Mouse (Mus musculus) olfactory bulb, adult 2 months (tissue): ENCODE measurements around the gene Clps. TPM values are rescaled to one million over a fixed set of nuclear protein-coding genes. Genes with fewer than 3 reads are reported as not detected.

Experiments used
- H3K27ac ChIP-seq: fragments of 200-500 bp; 2 replicates; pipeline ENCODE4 v1.5.1; 2012; ENCODE audit warnings: low read depth, low read length; ENCODE audit not compliant: insufficient read depth
- H3K4me1 ChIP-seq: fragments of 200-500 bp; 2 replicates; pipeline ENCODE4 v1.6.1; 2012; ENCODE audit warnings: low read length; ENCODE audit not compliant: control insufficient read depth, insufficient read depth
- H3K4me3 ChIP-seq: fragments of 200-500 bp; 2 replicates; pipeline ENCODE4 v1.5.1; 2012; ENCODE audit warnings: mild to moderate bottlenecking, low read depth, low read length, moderate library complexity; ENCODE audit not compliant: insufficient read depth
- CTCF ChIP-seq: fragments of 200-500 bp; IDR thresholded peaks from 2 replicates; pipeline ENCODE4 v1.5.1; 2012; ENCODE audit warnings: low read depth, mild to moderate bottlenecking, low read length, moderate library complexity; ENCODE audit not compliant: insufficient read depth
- POLR2A ChIP-seq: fragments of 200-500 bp; IDR thresholded peaks from 2 replicates; pipeline ENCODE4 v1.6.1; 2012; ENCODE audit warnings: mild to moderate bottlenecking, low read depth, low read length, moderate library complexity; ENCODE audit not compliant: insufficient read depth
- WGBS: fragments of 180-500 bp; shearing (Covaris S2); methylation state at CpG from one replicate; pipeline ENCODE4 v1.1.7; 2018; 5-methylcytosine and 5-hydroxymethylcytosine counted together
- polyA plus RNA-seq: library from polyadenylated mRNA; stranded (reverse); fragments of >200 nt; gene quantifications from 2 replicates; pipeline ENCODE4 v1.2.4, GENCODE M21; 2012; ENCODE audit warnings: low replicate concordance; ENCODE audit not compliant: missing spikeins, insufficient read depth, insufficient read length

Clps gene
- polyA plus RNA-seq, result not detected in 2 replicates

DNA sequence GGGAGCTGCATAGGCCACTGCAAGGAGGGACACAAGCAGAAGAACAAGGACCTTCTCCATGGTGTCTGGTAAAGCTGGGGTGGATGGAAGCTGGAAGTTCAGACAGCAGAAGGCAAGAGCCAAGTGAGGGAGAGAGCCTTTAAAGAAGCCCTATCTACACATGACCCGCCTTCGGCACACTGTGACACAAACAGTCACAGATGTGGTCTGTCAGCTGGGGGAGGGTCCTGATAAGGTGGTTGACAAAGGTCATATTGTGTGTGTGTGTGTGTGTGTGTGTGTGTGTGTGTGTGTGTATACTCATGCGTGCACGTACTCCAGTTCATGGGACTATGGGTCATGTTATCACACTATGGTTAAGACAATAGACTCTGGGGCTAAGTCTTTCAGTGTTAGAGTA lies at the start of gene Clps:
Clps (minus strand) TSS at position 169 of the 400 bp plus-strand sequence.
- no peak within 1 kb of the TSS for H3K4me3 ChIP-seq
- H3K4me1 ChIP-seq, result peaks cover 2% of the 10 kb centered on the region; the same call in 1 of the 2 replicates
- no peak within 1 kb of the TSS for H3K27ac ChIP-seq
- WGBS, result 96% methylated on average over 4 of the region's 4 CpGs
- TF ChIP-seq CTCF (no peak), POLR2A (no peak)

DNA sequence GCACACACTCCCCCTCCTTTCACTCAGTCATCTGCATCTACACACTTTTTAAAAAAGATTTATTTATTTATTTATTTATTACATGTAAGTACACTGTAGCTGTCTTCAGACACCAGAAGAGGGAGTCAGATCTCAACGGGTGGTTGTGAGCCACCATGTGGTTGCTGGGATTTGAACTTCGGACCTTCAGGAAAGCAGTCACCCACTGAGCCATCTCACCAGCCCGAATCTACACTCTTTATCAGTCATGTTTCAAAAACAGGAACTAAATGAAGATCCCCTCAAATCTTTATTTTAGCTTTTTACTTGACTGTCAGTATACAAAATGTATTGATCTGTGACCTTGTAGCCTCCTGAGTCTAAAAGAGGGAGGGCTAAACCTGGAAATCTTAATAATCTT lies 49.0 kb upstream of the Clps start:
- Histone ChIP-seq H3K4me1 (peaks cover 5% of the 10 kb centered on the region), H3K27ac (no peak overlapping the region), H3K4me3 (no peak overlapping the region)
- TF ChIP-seq POLR2A, result no peak
- no peak for TF ChIP-seq CTCF
- 72% methylated on average over 3 of the region's 3 CpGs for WGBS

DNA sequence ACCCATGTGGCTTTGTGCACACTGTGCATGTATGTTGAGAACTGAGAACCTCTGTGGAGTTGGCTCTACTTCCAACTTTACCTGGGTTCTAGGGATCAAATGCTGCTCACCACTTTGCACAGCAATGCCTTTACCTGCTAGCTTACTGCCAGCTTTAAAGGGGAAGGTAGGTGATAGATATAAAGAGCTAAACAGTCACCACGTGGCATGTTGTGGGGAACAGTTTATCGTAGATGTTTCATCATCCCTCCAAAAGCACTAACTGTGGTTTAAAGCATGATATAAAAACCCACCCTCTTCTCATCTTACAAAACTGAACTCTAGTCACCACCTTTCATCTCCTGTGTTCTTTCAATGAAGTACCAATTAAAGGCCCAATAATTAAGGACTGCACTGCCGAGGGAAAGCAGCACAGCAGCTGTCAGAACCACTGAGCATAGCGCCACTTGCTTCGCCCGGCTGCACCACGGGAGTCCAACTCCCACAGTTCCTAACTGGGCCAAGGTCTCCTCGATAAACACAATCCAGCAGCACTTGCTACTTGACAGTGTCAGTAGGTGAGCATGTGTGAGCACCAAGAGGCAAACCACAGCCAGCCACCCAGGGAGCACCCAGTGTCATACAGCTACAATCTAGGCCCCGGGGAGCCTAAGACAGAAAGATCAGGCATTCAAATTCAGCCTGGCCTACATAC lies 41.1 kb upstream of the Clps start:
- H3K4me3 ChIP-seq, result no peak overlapping the region
- no peak for TF ChIP-seq CTCF
- no peak for TF ChIP-seq POLR2A
- peaks cover 11% of the 10 kb centered on the region for H3K4me1 ChIP-seq
- H3K27ac ChIP-seq, result peak overlapping the region; percentile 38
- WGBS, result 29% methylated on average over 9 of the region's 9 CpGs

GRCm38 (mm10) chr17:28600780-28601179 lies 40.2 kb upstream of the Clps start:
- 80% methylated on average over 5 of the region's 5 CpGs for WGBS
- H3K27ac ChIP-seq, result no peak overlapping the region
- H3K4me1 ChIP-seq, result peaks cover 11% of the 10 kb centered on the region
- no peak for TF ChIP-seq CTCF
- TF ChIP-seq POLR2A, result no peak
- no peak overlapping the region for H3K4me3 ChIP-seq

DNA sequence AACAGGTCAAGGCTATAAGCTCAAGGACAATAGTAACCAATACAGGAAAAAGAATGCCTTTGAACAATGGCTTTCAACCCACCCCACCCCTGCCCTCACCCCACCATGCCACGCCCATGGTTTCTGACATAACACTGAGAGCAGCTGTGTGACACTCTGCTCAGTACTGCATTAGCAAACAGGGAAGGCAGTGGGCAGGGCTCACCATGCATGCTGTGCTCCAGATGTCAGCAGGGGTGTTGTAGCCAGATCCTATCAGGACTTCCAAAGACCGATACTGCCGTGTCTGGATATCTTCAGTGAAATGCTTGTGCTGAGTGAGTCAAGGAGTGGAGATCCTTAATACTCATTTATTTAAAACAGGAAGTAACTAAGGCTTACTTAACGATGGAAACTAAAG lies 33.4 kb upstream of the Clps start:
- H3K4me3 ChIP-seq, result no peak overlapping the region
- H3K4me1 ChIP-seq, result peaks cover 2% of the 10 kb centered on the region; the same call in 1 of the 2 replicates
- WGBS, result 53% methylated on average over 4 of the region's 4 CpGs
- no peak overlapping the region for H3K27ac ChIP-seq
- TF ChIP-seq CTCF (no peak), POLR2A (no peak)

DNA sequence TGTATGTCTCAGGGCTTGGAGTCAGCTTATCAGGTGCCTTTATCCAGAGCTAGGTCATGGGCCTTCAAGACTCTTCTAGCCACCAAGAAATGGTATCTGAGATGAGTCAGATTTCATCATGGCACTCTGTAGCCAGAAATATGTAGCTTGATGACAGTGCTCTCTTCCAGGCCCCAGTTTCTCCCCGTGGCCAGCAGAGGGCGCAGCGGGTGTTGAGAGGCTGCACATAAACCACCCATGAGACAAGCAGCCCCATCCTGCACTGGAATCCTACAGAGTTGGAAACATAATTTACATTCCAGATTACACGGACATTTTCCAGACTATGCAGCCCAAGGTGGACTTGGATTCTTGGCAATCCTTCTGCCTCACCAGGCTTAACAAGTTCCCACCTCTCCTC lies 32.4 kb upstream of the Clps start:
- 10% methylated on average over 4 of the region's 4 CpGs for WGBS
- Histone ChIP-seq H3K4me1 (peaks cover 2% of the 10 kb centered on the region; the same call in 1 of the 2 replicates), H3K27ac (no peak overlapping the region), H3K4me3 (no peak overlapping the region)
- TF ChIP-seq POLR2A (no peak), CTCF (peak; percentile 81)

DNA sequence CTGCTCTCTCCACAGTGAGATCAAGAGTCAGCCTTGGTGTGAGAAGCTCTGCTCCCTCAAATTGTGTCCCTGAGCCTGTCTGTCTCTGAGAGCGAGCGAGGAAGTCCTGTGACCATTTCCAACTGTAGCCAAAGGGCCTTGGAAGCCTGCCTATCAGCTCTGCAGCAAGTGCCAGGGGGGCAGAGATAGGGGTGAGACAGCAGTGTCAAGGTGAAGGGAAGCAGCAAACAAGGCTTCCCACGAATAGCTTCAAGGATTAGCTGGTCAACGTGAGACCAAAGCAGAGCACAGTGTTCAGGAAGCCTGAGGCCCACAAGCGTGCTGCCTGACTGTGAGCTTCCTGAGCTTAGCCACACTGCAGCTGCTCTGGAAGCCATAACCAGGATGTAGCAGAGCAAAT lies 30.9 kb upstream of the Clps start:
- TF ChIP-seq POLR2A (no peak), CTCF (no peak)
- Histone ChIP-seq H3K4me3 (no peak overlapping the region), H3K4me1 (peaks cover 2% of the 10 kb centered on the region; the same call in 1 of the 2 replicates), H3K27ac (no peak overlapping the region)
- WGBS, result 92% methylated on average over 5 of the region's 5 CpGs

DNA sequence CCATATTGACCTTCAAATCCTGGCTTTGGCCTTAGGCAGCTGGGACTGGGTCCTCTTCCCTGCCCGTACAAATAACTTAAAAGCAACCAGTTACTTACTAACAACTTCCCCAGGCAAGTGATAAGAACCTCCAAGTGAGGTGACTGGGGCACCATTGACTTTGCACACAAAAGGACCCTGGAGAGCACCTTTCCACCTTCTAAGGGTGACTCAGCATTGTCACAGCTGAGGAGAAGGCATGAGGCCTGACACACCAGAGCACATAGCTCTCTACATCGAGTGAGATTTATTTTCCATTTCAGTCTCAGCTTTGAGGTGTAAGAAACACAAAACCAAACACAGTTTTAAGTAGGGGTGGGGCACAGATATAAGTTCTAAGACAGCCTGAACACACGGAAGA lies 30.0 kb upstream of the Clps start:
- Histone ChIP-seq H3K27ac (no peak overlapping the region), H3K4me3 (no peak overlapping the region), H3K4me1 (peaks cover 2% of the 10 kb centered on the region; the same call in 1 of the 2 replicates)
- TF ChIP-seq CTCF (no peak), POLR2A (no peak)
- WGBS, result 81% methylated on average over 3 of the region's 3 CpGs

DNA sequence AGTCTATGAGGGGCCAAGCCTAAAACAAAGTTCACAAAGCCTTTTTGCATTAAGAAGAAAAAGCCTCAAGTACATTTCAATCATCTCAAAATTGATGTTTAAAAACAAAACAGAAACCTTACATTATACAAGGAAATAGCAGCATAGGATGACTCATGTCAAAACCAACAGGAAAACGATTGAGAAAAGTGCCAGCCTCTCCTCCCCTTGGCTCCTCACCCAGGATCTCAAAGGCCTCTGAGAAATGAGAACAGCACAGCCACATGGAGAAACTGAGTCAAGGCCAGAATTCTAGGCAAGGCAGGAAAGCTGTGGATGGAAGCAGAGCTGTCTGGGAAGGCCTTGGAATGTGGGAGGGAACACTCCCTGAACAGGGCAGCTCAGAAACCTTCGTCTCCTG lies 28.0 kb upstream of the Clps start:
- no peak for TF ChIP-seq POLR2A
- no peak for TF ChIP-seq CTCF
- Histone ChIP-seq H3K27ac (no peak overlapping the region), H3K4me1 (no peaks in the 10 kb centered on the region; the same call in 1 of the 2 replicates), H3K4me3 (no peak overlapping the region)
- 46% methylated on average over 2 of the region's 2 CpGs for WGBS
